Comparison of ENCODE assay signal across 8 mouse cellular contexts in the genomic region with DNA sequence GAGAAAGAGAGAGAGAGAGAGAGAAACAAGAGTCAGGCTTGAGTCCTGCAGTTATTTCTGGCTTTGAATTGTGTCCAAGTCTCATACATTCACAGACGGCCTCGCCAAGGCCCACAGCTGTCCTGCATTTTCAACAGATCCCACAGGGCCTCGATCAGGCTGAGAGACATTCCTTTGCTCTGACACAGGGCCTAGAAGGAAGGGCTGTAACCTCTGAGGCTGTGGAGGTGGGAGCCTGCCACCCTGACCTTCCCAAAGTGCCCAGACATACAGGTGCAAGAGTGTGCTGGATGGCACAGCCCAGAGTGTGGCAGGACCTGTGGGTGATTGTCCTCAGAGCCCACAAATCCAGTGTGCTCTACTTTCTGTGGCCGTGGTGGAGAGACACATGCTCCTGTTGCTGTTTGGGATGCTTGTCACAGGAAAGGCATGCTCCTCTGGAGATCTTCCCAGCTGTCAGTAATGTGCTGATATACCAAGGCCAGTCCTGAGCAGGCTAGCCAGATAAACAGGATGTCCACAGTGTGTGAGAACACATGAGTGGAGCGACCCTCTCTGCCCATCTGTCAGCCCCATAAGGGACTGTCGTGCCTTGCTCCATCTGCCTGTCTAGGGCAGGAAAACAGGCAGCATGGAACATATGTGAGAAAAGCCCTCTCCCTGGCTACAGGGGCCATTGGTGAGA.
DNase-seq lines count a peak whose midpoint lies in the region; ATAC-seq lines count a peak whose summit lies in the region.
"Had no signal": no experiment of that assay in that cellular context is flagged by ENCODE, and none has a peak within 500 bp of the region (broad histone marks: within the 10 kb centered on the region; RNA-seq: fewer than 3 reads in every experiment).

No protein-coding gene starts in this region.

- no peaks in the 10 kb centered on the region for H3K9me3 ChIP-seq in intestine, embryonic 14.5 days (ENCODE audit: control insufficient read depth, low read length)
- H3K9me3 ChIP-seq in liver, embryonic 15.5 days (replicated peaks), result no peaks in the 10 kb centered on the region
- H3K9me3 ChIP-seq in neural tube, embryonic 14.5 days (ENCODE audit: control insufficient read depth, low read length), result no peaks in the 10 kb centered on the region

- H3K9ac ChIP-seq in intestine, embryonic 14.5 days (ENCODE audit: low read length), result no peak overlapping the region
- no peak overlapping the region for H3K9ac ChIP-seq in liver, embryonic 15.5 days
- no peak overlapping the region for H3K9ac ChIP-seq in neural tube, embryonic 14.5 days (replicated peaks; ENCODE audit: low read depth, low read length)
- H3K9ac ChIP-seq: liver, embryonic 14.5 days had no signal

- intact Hi-C loops in gastrocnemius, postnatal 36 days (cut with DNase I), result loop anchor here (5.0 kb wide), 1 partner anchor 33 kb away; no protein-coding TSS in a partner anchor

- peak overlapping the region; percentile 92 for H3K27ac ChIP-seq in intestine, embryonic 14.5 days (ENCODE audit: low read depth)
- H3K27ac ChIP-seq in liver, embryonic 15.5 days (replicated peaks), result no peak overlapping the region
- H3K27ac ChIP-seq in neural tube, embryonic 14.5 days (ENCODE audit: low read depth, low read length), result no peak overlapping the region
- H3K27ac ChIP-seq: liver, embryonic 14.5 days had no signal

- peak; percentile 96 for DNase-seq in NIH3T3 (ENCODE audit: low read depth)
- DNase-seq in adrenal gland, postnatal 36 days, result peak; percentile 58 to 66
- DNase-seq in gastrocnemius, postnatal 36 days, result peak; percentile 68 to 77
- peak; percentile 74 for DNase-seq in intestine, embryonic 14.5 days (ENCODE audit: low spot score)

- no peak overlapping the region for H3K4me3 ChIP-seq in intestine, embryonic 14.5 days (ENCODE audit: low read depth, low read length)
- no peak overlapping the region for H3K4me3 ChIP-seq in liver, embryonic 15.5 days (replicated peaks)
- H3K4me3 ChIP-seq in neural tube, embryonic 14.5 days (ENCODE audit: low read depth, low read length), result no peak overlapping the region

- H3K4me2 ChIP-seq in intestine, embryonic 14.5 days (ENCODE audit: low read length), result no peak overlapping the region
- H3K4me2 ChIP-seq in liver, embryonic 15.5 days, result no peak overlapping the region
- no peak overlapping the region for H3K4me2 ChIP-seq in neural tube, embryonic 14.5 days (ENCODE audit: low read depth, low read length)

- no peaks in the 10 kb centered on the region for H3K36me3 ChIP-seq in intestine, embryonic 14.5 days (ENCODE audit: control insufficient read depth, insufficient read depth, low read length)
- H3K36me3 ChIP-seq in liver, embryonic 15.5 days (replicated peaks), result no peaks in the 10 kb centered on the region
- no peaks in the 10 kb centered on the region for H3K36me3 ChIP-seq in neural tube, embryonic 14.5 days (ENCODE audit: control insufficient read depth, insufficient read depth, low read length)

- 19% methylated on average over 6 of the region's 6 CpGs for WGBS in intestine, embryonic 14.5 days
- 46% methylated on average over 6 of the region's 6 CpGs for WGBS in liver, embryonic 15.5 days (ENCODE audit: insufficient replicate concordance)
- WGBS in neural tube, embryonic 14.5 days, result 34% methylated on average over 6 of the region's 6 CpGs

- peaks cover 18% of the 10 kb centered on the region for H3K4me1 ChIP-seq in intestine, embryonic 14.5 days (replicated peaks; ENCODE audit: control insufficient read depth, insufficient read depth, low read length)
- no peaks in the 10 kb centered on the region for H3K4me1 ChIP-seq in liver, embryonic 15.5 days (replicated peaks)
- H3K4me1 ChIP-seq in neural tube, embryonic 14.5 days (ENCODE audit: control insufficient read depth, insufficient read depth, low read length), result no peaks in the 10 kb centered on the region; the same call in 1 of the 2 replicates

- H3K27me3 ChIP-seq in intestine, embryonic 14.5 days (replicated peaks; ENCODE audit: control insufficient read depth, insufficient read depth, low read length), result no peaks in the 10 kb centered on the region
- H3K27me3 ChIP-seq in liver, embryonic 15.5 days, result no peaks in the 10 kb centered on the region
- H3K27me3 ChIP-seq in neural tube, embryonic 14.5 days (ENCODE audit: control insufficient read depth, insufficient read depth, low read length), result no peaks in the 10 kb centered on the region

- peak; percentile 88 for ATAC-seq in intestine, embryonic 14.5 days (replicated peaks; ENCODE audit: low FRiP score, low TSS enrichment, low read depth)
- ATAC-seq in liver, embryonic 15.5 days (ENCODE audit: insufficient read depth), result 0 out of 2 replicates have a peak, but pooled peaks have one; percentile 31
- peak; percentile 79 for ATAC-seq in neural tube, embryonic 14.5 days (ENCODE audit: low read depth)
- no peak for ATAC-seq in erythroblast, adult 5-6 weeks (replicated peaks; ENCODE audit: low FRiP score, poor library complexity, severe bottlenecking)
